Mouse (Mus musculus) MEL (cell line): ENCODE data around the gene Elavl1. TPM values are rescaled to one million over a fixed set of nuclear protein-coding genes. Genes with fewer than 3 reads are reported as not detected.

Source experiments
- DNase-seq: peaks from one replicate; pipeline ENCODE4 v3.0.0; 2011; ENCODE audit warnings: low read depth, low spot score
- H3K27ac ChIP-seq: 2 replicates; pipeline ENCODE4 v1.5.1; 2012; ENCODE audit warnings: low read depth, mild to moderate bottlenecking, control low read depth, low read length, moderate library complexity; ENCODE audit not compliant: control insufficient read depth
- H3K27me3 ChIP-seq, 2 experiments: fragments of 150-350 bp in 1 of 2; sonication (generic) in 1 of 2; 2 replicates each; pipeline ENCODE4 v1.6.1; 2012; ENCODE audit warnings: low read length in 2 of 2, mild to moderate bottlenecking in 2 of 2, improper control_type of control experiment in 1 of 2, moderate library complexity in 1 of 2; ENCODE audit not compliant: insufficient read depth in 2 of 2, control insufficient read depth in 1 of 2
- H3K36me3 ChIP-seq, 2 experiments: 2 replicates each; pipeline ENCODE4 v1.6.1; 2012 to 2014; ENCODE audit warnings: low read length in 2 of 2, improper control_type of control experiment in 1 of 2, inconsistent platforms in 1 of 2, mild to moderate bottlenecking in 1 of 2; ENCODE audit not compliant: insufficient read depth in 2 of 2, control insufficient read depth in 1 of 2
- H3K4me1 ChIP-seq, 2 experiments: fragments of 150-350 bp in 1 of 2; sonication (generic) in 1 of 2; 2 replicates each; pipeline ENCODE4 v1.6.1; 2012; ENCODE audit warnings: low read length in 2 of 2, improper control_type of control experiment in 1 of 2, mild to moderate bottlenecking in 1 of 2; ENCODE audit not compliant: insufficient read depth in 2 of 2, control insufficient read depth in 1 of 2
- H3K4me3 ChIP-seq, 2 experiments: fragments of 150-350 bp in 1 of 2; sonication (generic) in 1 of 2; 2 replicates each; pipeline ENCODE4 v1.5.1; 2012; ENCODE audit warnings: low read depth in 2 of 2, low read length in 2 of 2, mild to moderate bottlenecking in 2 of 2, moderate library complexity in 2 of 2, control low read depth in 1 of 2, improper control_type of control experiment in 1 of 2; ENCODE audit not compliant: control insufficient read depth in 1 of 2, insufficient read depth in 1 of 2
- H3K79me2 ChIP-seq: 2 replicates; pipeline ENCODE4 v1.6.1; 2012; ENCODE audit warnings: mild to moderate bottlenecking, low read length, moderate library complexity; ENCODE audit not compliant: control insufficient read depth, poor library complexity, insufficient read depth
- H3K9ac ChIP-seq: 2 replicates; pipeline ENCODE4 v1.6.1; 2012; ENCODE audit warnings: low read depth, mild to moderate bottlenecking, control low read depth, low read length, moderate library complexity; ENCODE audit not compliant: control insufficient read depth, poor library complexity, severe bottlenecking
- H3K9me3 ChIP-seq: fragments of 150-350 bp; sonication (generic); replicated peaks from 2 replicates; pipeline ENCODE4 v1.6.1; 2012; ENCODE audit warnings: mild to moderate bottlenecking, low read length, improper control_type of control experiment, moderate library complexity; ENCODE audit not compliant: insufficient read depth
- BHLHE40 ChIP-seq: IDR thresholded peaks from 2 replicates; pipeline ENCODE4 v1.6.1; 2012; ENCODE audit warnings: low read depth, mild to moderate bottlenecking, inconsistent platforms, low read length, improper control_type of control experiment, borderline replicate concordance
- CHD1 ChIP-seq: IDR thresholded peaks from 2 replicates; pipeline ENCODE4 v1.6.1; 2012; ENCODE audit warnings: low read depth, mild to moderate bottlenecking, inconsistent platforms, low read length, improper control_type of control experiment
- CHD2 ChIP-seq: IDR thresholded peaks from 2 replicates; pipeline ENCODE4 v1.6.1; 2011; ENCODE audit warnings: low read length, improper control_type of control experiment
- CTCF ChIP-seq, 3 experiments: IDR thresholded peaks in 2 of 3; conservative IDR thresholded peaks in 1 of 3; 2 replicates each; pipeline ENCODE4 v1.5.1; 2011 to 2012; ENCODE audit warnings: low read length in 3 of 3, low read depth in 2 of 3, mild to moderate bottlenecking in 2 of 3, improper control_type of control experiment in 1 of 3, inconsistent platforms in 1 of 3, mixed read lengths in 1 of 3, moderate library complexity in 1 of 3; ENCODE audit not compliant: control insufficient read depth in 1 of 3, insufficient read depth in 1 of 3, poor library complexity in 1 of 3, severe bottlenecking in 1 of 3
- ELF1 ChIP-seq: IDR thresholded peaks from 2 replicates; pipeline ENCODE4 v1.6.1; 2014; ENCODE audit warnings: low read depth, mild to moderate bottlenecking, inconsistent platforms, low read length, improper control_type of control experiment, moderate library complexity
- EP300 ChIP-seq, 2 experiments: IDR thresholded peaks; 2 replicates each; pipeline ENCODE4 v1.6.1; 2011; ENCODE audit warnings: improper control_type of control experiment in 2 of 2, low read length in 2 of 2, low read depth in 1 of 2, mild to moderate bottlenecking in 1 of 2
- ETS1 ChIP-seq: IDR thresholded peaks from 2 replicates; pipeline ENCODE4 v1.6.1; 2012; ENCODE audit warnings: low read depth, mild to moderate bottlenecking, inconsistent platforms, low read length, improper control_type of control experiment, moderate library complexity
- GABPA ChIP-seq: IDR thresholded peaks from 2 replicates; pipeline ENCODE4 v1.6.1; 2012; ENCODE audit warnings: low read depth, mild to moderate bottlenecking, inconsistent platforms, low read length, improper control_type of control experiment, moderate library complexity
- HCFC1 ChIP-seq: IDR thresholded peaks from 2 replicates; pipeline ENCODE4 v1.6.1; 2012; ENCODE audit warnings: low read depth, mild to moderate bottlenecking, inconsistent platforms, low read length, improper control_type of control experiment, moderate library complexity
- JUND ChIP-seq: IDR thresholded peaks from 2 replicates; pipeline ENCODE4 v1.6.1; 2011; ENCODE audit warnings: low read depth, mild to moderate bottlenecking, improper control_type of control experiment, low read length
- KAT2A ChIP-seq: conservative IDR thresholded peaks from 2 replicates; pipeline ENCODE4 v1.6.1; 2012; ENCODE audit warnings: low read depth, low read length, improper control_type of control experiment, inconsistent platforms
- MAFK ChIP-seq: IDR thresholded peaks from 2 replicates; pipeline ENCODE4 v1.6.1; 2011; ENCODE audit warnings: low read depth, mild to moderate bottlenecking, low read length, improper control_type of control experiment, borderline replicate concordance
- MAX ChIP-seq: IDR thresholded peaks from 2 replicates; pipeline ENCODE4 v1.6.1; 2011; ENCODE audit warnings: low read length, improper control_type of control experiment
- MAZ ChIP-seq: IDR thresholded peaks from 2 replicates; pipeline ENCODE4 v1.6.1; 2012; ENCODE audit warnings: low read depth, mild to moderate bottlenecking, inconsistent platforms, low read length, improper control_type of control experiment
- MXI1 ChIP-seq: IDR thresholded peaks from 2 replicates; pipeline ENCODE4 v1.6.1; 2011; ENCODE audit warnings: mild to moderate bottlenecking, low read depth, low read length, improper control_type of control experiment
- MYB ChIP-seq: IDR thresholded peaks from 2 replicates; pipeline ENCODE4 v1.6.1; 2011; ENCODE audit warnings: mild to moderate bottlenecking, low read depth, low read length, improper control_type of control experiment
- MYC ChIP-seq: IDR thresholded peaks from 2 replicates; pipeline ENCODE4 v1.6.1; 2011; ENCODE audit warnings: low read depth, mild to moderate bottlenecking, low read length, improper control_type of control experiment, moderate library complexity
- NELFE ChIP-seq: IDR thresholded peaks from 2 replicates; pipeline ENCODE4 v1.6.1; 2011; ENCODE audit warnings: low read depth, low read length, improper control_type of control experiment
- POLR2A ChIP-seq, 2 experiments: IDR thresholded peaks; 2 replicates each; pipeline ENCODE4 v1.6.1; 2011 to 2012; ENCODE audit warnings: low read length in 2 of 2, mild to moderate bottlenecking in 2 of 2, control low read depth in 1 of 2, improper control_type of control experiment in 1 of 2, low read depth in 1 of 2, moderate library complexity in 1 of 2; ENCODE audit not compliant: control insufficient read depth in 1 of 2, insufficient read depth in 1 of 2, poor library complexity in 1 of 2
- POLR2AphosphoS2 ChIP-seq: IDR thresholded peaks from 2 replicates; pipeline ENCODE4 v1.6.1; 2011; ENCODE audit warnings: low read length, improper control_type of control experiment
- RAD21 ChIP-seq: IDR thresholded peaks from 2 replicates; pipeline ENCODE4 v1.6.1; 2011; ENCODE audit warnings: mild to moderate bottlenecking, low read depth, low read length, improper control_type of control experiment
- RCOR1 ChIP-seq: IDR thresholded peaks from 2 replicates; pipeline ENCODE4 v1.6.1; 2012; ENCODE audit warnings: low read depth, mild to moderate bottlenecking, inconsistent platforms, low read length, improper control_type of control experiment
- SIN3A ChIP-seq: IDR thresholded peaks from 2 replicates; pipeline ENCODE4 v1.6.1; 2012; ENCODE audit warnings: low read length, improper control_type of control experiment, inconsistent platforms
- TAL1 ChIP-seq: IDR thresholded peaks from 2 replicates; pipeline ENCODE4 v1.6.1; 2012; ENCODE audit warnings: mild to moderate bottlenecking, inconsistent platforms, low read length, moderate library complexity, mixed read lengths
- TBP ChIP-seq: IDR thresholded peaks from 2 replicates; pipeline ENCODE4 v1.8.0; 2011; ENCODE audit warnings: low read depth, low read length, improper control_type of control experiment
- TCF12 ChIP-seq: IDR thresholded peaks from 2 replicates; pipeline ENCODE4 v1.6.1; 2014; ENCODE audit warnings: low read depth, mild to moderate bottlenecking, inconsistent platforms, low read length, improper control_type of control experiment, moderate library complexity
- UBTF ChIP-seq: IDR thresholded peaks from 2 replicates; pipeline ENCODE4 v1.6.1; 2012; ENCODE audit warnings: low read depth, mild to moderate bottlenecking, inconsistent platforms, low read length, improper control_type of control experiment, moderate library complexity, borderline replicate concordance; ENCODE audit not compliant: insufficient read depth
- USF1 ChIP-seq: IDR thresholded peaks from 2 replicates; pipeline ENCODE4 v1.6.1; 2014; ENCODE audit warnings: low read depth, mild to moderate bottlenecking, inconsistent platforms, low read length, improper control_type of control experiment, moderate library complexity
- USF2 ChIP-seq, 2 experiments: IDR thresholded peaks; 2 replicates each; pipeline ENCODE4 v1.6.1; 2011 to 2012; ENCODE audit warnings: improper control_type of control experiment in 2 of 2, low read length in 2 of 2, borderline replicate concordance in 1 of 2, inconsistent platforms in 1 of 2, low read depth in 1 of 2, mild to moderate bottlenecking in 1 of 2; ENCODE audit not compliant: insufficient read depth in 1 of 2
- ZC3H11A ChIP-seq: IDR thresholded peaks from 2 replicates; pipeline ENCODE4 v1.6.1; 2012; ENCODE audit warnings: low read depth, mild to moderate bottlenecking, inconsistent platforms, low read length, improper control_type of control experiment
- ZKSCAN1 ChIP-seq: IDR thresholded peaks from 2 replicates; pipeline ENCODE4 v1.6.1; 2012; ENCODE audit warnings: low read depth, mild to moderate bottlenecking, inconsistent platforms, low read length, improper control_type of control experiment, moderate library complexity
- ZMIZ1 ChIP-seq: IDR thresholded peaks from 2 replicates; pipeline ENCODE4 v1.6.1; 2012; ENCODE audit warnings: low read depth, mild to moderate bottlenecking, inconsistent platforms, low read length, improper control_type of control experiment, moderate library complexity
- polyA plus RNA-seq, 2 experiments: library from polyadenylated mRNA; stranded (reverse) in 1 of 2; unstranded in 1 of 2; fragments of >175 nt in 1 of 2; fragments of >200 nt in 1 of 2; gene quantifications; 2 replicates each; pipeline versions ENCODE4 v1.2.1 to v1.2.4; 2012; ENCODE audit warnings: low replicate concordance in 2 of 2, low read depth in 1 of 2; ENCODE audit not compliant: insufficient read length in 2 of 2, insufficient read depth in 1 of 2, missing spikeins in 1 of 2
- total RNA-seq: library from RNA; depleted of rRNA; stranded (reverse); fragments of 300-350 nt; gene quantifications from 2 replicates; pipeline ENCODE4 v1.2.3, GENCODE M21; 2012

Elavl1 gene
- total and polyA plus RNA-seq, 3 experiments, result 64.2 to 77.4 TPM; not detected in 1

DNA sequence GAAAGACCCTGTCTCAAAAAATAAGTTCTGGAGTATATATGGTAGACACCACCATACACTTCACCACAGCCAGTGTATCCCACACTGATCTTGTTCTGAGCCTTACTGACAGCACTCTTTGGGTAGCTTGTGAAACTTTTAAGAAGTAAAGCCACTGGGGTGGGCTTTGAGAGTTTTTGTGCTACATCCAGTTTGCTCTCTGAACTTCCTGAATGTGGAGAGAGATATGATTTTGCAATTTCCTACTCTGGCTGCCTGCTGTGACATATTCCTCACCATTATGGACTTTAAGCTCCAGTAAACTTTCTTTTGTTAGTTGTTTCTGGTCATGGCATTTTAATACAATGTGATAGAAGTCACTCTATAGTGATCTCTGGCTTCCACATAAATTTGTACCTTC is 13.1 kb downstream of the Elavl1 start:
- Histone ChIP-seq H3K4me1 (peaks cover 6 to 11% of the 10 kb centered on the region in 2 experiments; a peak in 3 of 4 replicates), H3K36me3 (peaks cover 38 to 54% of the 10 kb centered on the region in 2 experiments), H3K9ac (no peak overlapping the region), H3K27ac (no peak overlapping the region), H3K9me3 (no peaks in the 10 kb centered on the region), H3K79me2 (peaks cover 51% of the 10 kb centered on the region), H3K4me3 (no peak overlapping the region), H3K27me3 (no peaks in the 10 kb centered on the region)
- no peak for DNase-seq
- TF ChIP-seq MYB (no peak), JUND (no peak), POLR2A (IDR thresholded peaks at IDR 0.05; ENCODE audit: control insufficient read depth in 1 of 2, insufficient read depth in 1 of 2, low read depth in 1 of 2, low read length in 2 of 2, poor library complexity in 1 of 2) (no peak)

DNA sequence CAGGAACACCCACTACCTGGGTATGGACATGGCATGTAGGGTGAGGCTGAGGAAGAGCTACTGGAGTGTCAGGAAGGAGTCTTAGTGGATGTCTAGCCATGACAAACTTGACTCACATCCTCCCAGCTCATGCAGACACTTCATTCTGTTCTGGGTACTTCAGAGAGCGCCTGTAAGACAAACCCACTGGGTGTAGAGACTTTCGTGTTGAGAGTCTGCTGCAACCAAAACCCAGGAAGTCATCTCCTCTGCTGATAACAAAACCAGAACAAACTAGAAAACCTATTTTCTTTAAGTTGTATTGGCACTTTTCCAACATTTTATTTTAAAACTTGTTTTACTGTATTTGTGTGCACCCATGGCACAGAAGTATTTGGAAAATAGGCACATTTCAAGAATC is 19.4 kb downstream of the Elavl1 start:
- peak; percentile 84 for DNase-seq
- no peak overlapping the region for H3K9ac ChIP-seq
- peaks cover 17% of the 10 kb centered on the region for H3K79me2 ChIP-seq
- no peak overlapping the region for H3K4me3 ChIP-seq
- peaks cover 34 to 40% of the 10 kb centered on the region in 2 experiments for H3K4me1 ChIP-seq
- peaks cover 58 to 59% of the 10 kb centered on the region in 2 experiments for H3K36me3 ChIP-seq
- H3K27ac ChIP-seq, result peak overlapping the region; percentile 89
- H3K27me3 ChIP-seq, result no peaks in the 10 kb centered on the region
- H3K9me3 ChIP-seq, result no peaks in the 10 kb centered on the region
- TF ChIP-seq NELFE (no peak), MYB (no peak), ZKSCAN1 (no peak), CHD2 (no peak), MYC (peak; percentile 62; the same call in 1 of the 2 replicates), EP300 (IDR thresholded peaks at IDR 0.05; ENCODE audit: low read depth in 1 of 2, low read length in 2 of 2) (peak; percentile 73 to 79), JUND (no peak), KAT2A (no peak; the same call in 1 of the 2 replicates), TCF12 (peak; percentile 73), HCFC1 (peak; percentile 47; the same call in 1 of the 2 replicates), RCOR1 (peak; percentile 96), ELF1 (peak; percentile 73), UBTF (no peak), MAX (no peak), ETS1 (peak; percentile 78), BHLHE40 (peak; percentile 41; the same call in 1 of the 2 replicates), POLR2A (IDR thresholded peaks at IDR 0.05; ENCODE audit: control insufficient read depth in 1 of 2, insufficient read depth in 1 of 2, low read depth in 1 of 2, low read length in 2 of 2, poor library complexity in 1 of 2) (no peak), ZC3H11A (no peak), RAD21 (no peak), ZMIZ1 (no peak), USF1 (0 out of 2 replicates have a peak, but pooled peaks have one; percentile 5), POLR2AphosphoS2 (no peak), TBP (no peak), CHD1 (no peak), MAZ (no peak), GABPA (no peak), SIN3A (peak; percentile 70), TAL1 (peak; percentile 56), MAFK (no peak), MXI1 (peak; percentile 18; the same call in 1 of the 2 replicates), USF2 (IDR thresholded peaks at IDR 0.05; ENCODE audit: borderline replicate concordance in 1 of 2, insufficient read depth in 1 of 2, low read depth in 1 of 2, low read length in 2 of 2) (no peak), CTCF (IDR thresholded peaks at IDR 0.05 in 2 of 3, conservative IDR thresholded peaks at IDR 0.05 in 1 of 3; ENCODE audit: control insufficient read depth in 1 of 3, insufficient read depth in 1 of 3, low read depth in 2 of 3, low read length in 3 of 3, poor library complexity in 1 of 3, severe bottlenecking in 1 of 3) (no peak)
